Mouse (Mus musculus): ENCODE measurements around the gene Sdha. TPM values are rescaled to one million over a fixed set of nuclear protein-coding genes. Genes with fewer than 3 reads are reported as not detected.

Sdha gene
- polyA plus RNA-seq (2012; rRNA removed): 65.4 and 101 TPM in 2 replicates

GRCm38 (mm10) chr13:74349566-74350434 is at the start of gene Sdha, which contains the start of gene Ccdc127:
Gene Sdha (minus strand): TSS chr13:74350280.
Gene Ccdc127 (plus strand): TSS chr13:74350309.
- DNase-seq: peak; percentile 92
- under 1% methylated on average over 57 of the region's 57 CpGs for WGBS
- TF ChIP-seq CTCF (IDR thresholded peaks at IDR 0.05; ENCODE audit: insufficient read depth, low read length) (no peak), POLR2A (IDR thresholded peaks at IDR 0.05; ENCODE audit: borderline replicate concordance, extremely low read depth, low read depth, low read length) (peak; percentile 98)
- H3K4me3 ChIP-seq (replicated peaks; ENCODE audit: extremely low read depth, low read depth, low read length): peak within 1 kb of the TSS; percentile 72
- peaks cover 5% of the 10 kb centered on the region for H3K4me1 ChIP-seq (ENCODE audit: control insufficient read depth, insufficient read depth, low read length)

- DNase-seq: no peak
- WGBS: 17% methylated on average over 11 of the region's 11 CpGs
- no peak for TF ChIP-seq POLR2A (IDR thresholded peaks at IDR 0.05; ENCODE audit: borderline replicate concordance, extremely low read depth, low read depth, low read length)
- TF ChIP-seq CTCF (IDR thresholded peaks at IDR 0.05; ENCODE audit: insufficient read depth, low read length): no peak
- Histone ChIP-seq H3K4me1 (ENCODE audit: control insufficient read depth, insufficient read depth, low read length) (no peaks in the 10 kb centered on the region), H3K4me3 (replicated peaks; ENCODE audit: extremely low read depth, low read depth, low read length) (no peak within 1 kb of the TSS)
Observed at GRCm38 (mm10) chr13:74399298-74399839, 49.3 kb upstream of the Sdha start, which contains the start of gene Ftl1-ps1. Gene Ftl1-ps1 (plus strand): TSS chr13:74399694.

GRCm38 (mm10) chr13:74391156-74391555 is 41.1 kb upstream of the Sdha start:
- DNase-seq: no peak
- H3K4me1 ChIP-seq (ENCODE audit: control insufficient read depth, insufficient read depth, low read length): no peaks in the 10 kb centered on the region
- TF ChIP-seq CTCF (IDR thresholded peaks at IDR 0.05; ENCODE audit: insufficient read depth, low read length): no peak
- no peak for TF ChIP-seq POLR2A (IDR thresholded peaks at IDR 0.05; ENCODE audit: borderline replicate concordance, extremely low read depth, low read depth, low read length)
- no peak overlapping the region for H3K4me3 ChIP-seq (replicated peaks; ENCODE audit: extremely low read depth, low read depth, low read length)
- 61% methylated on average over 2 of the region's 2 CpGs for WGBS

- Histone ChIP-seq H3K4me3 (replicated peaks; ENCODE audit: extremely low read depth, low read depth, low read length) (peak within 1 kb of the TSS; percentile 65), H3K4me1 (ENCODE audit: control insufficient read depth, insufficient read depth, low read length) (no peaks in the 10 kb centered on the region)
- DNase-seq: peak; percentile 73
- WGBS: 2% methylated on average over 14 of the region's 14 CpGs
- peak; percentile 35; the same call in 1 of the 2 replicates for TF ChIP-seq POLR2A (IDR thresholded peaks at IDR 0.05; ENCODE audit: borderline replicate concordance, extremely low read depth, low read depth, low read length)
- TF ChIP-seq CTCF (IDR thresholded peaks at IDR 0.05; ENCODE audit: insufficient read depth, low read length): no peak
Observed at GRCm38 (mm10) chr13:74390371-74390990, 40.4 kb upstream of the Sdha start, which contains the start of gene Zfp72. Gene Zfp72 (minus strand): TSS chr13:74390836.

- Histone ChIP-seq H3K4me1 (ENCODE audit: control insufficient read depth, insufficient read depth, low read length) (no peaks in the 10 kb centered on the region), H3K4me3 (replicated peaks; ENCODE audit: extremely low read depth, low read depth, low read length) (no peak overlapping the region)
- TF ChIP-seq CTCF (IDR thresholded peaks at IDR 0.05; ENCODE audit: insufficient read depth, low read length): no peak
- TF ChIP-seq POLR2A (IDR thresholded peaks at IDR 0.05; ENCODE audit: borderline replicate concordance, extremely low read depth, low read depth, low read length): no peak
- 55% methylated on average over 6 of the region's 6 CpGs for WGBS
- DNase-seq: no peak
Observed at GRCm38 (mm10) chr13:74389730-74390129, 39.6 kb upstream of the Sdha start.

GRCm38 (mm10) chr13:74382289-74382688 is 32.2 kb upstream of the Sdha start:
- Histone ChIP-seq H3K4me1 (ENCODE audit: control insufficient read depth, insufficient read depth, low read length) (no peaks in the 10 kb centered on the region), H3K4me3 (replicated peaks; ENCODE audit: extremely low read depth, low read depth, low read length) (no peak overlapping the region)
- TF ChIP-seq POLR2A (IDR thresholded peaks at IDR 0.05; ENCODE audit: borderline replicate concordance, extremely low read depth, low read depth, low read length) (no peak), CTCF (IDR thresholded peaks at IDR 0.05; ENCODE audit: insufficient read depth, low read length) (no peak)
- DNase-seq: no peak
- WGBS: 63% methylated on average over 3 of the region's 3 CpGs

GRCm38 (mm10) chr13:74381533-74382276 is 31.6 kb upstream of the Sdha start:
- H3K4me1 ChIP-seq (ENCODE audit: control insufficient read depth, insufficient read depth, low read length): no peaks in the 10 kb centered on the region
- H3K4me3 ChIP-seq (replicated peaks; ENCODE audit: extremely low read depth, low read depth, low read length): no peak overlapping the region
- 74% methylated on average over 10 of the region's 10 CpGs for WGBS
- no peak for TF ChIP-seq CTCF (IDR thresholded peaks at IDR 0.05; ENCODE audit: insufficient read depth, low read length)
- no peak for TF ChIP-seq POLR2A (IDR thresholded peaks at IDR 0.05; ENCODE audit: borderline replicate concordance, extremely low read depth, low read depth, low read length)
- DNase-seq: no peak

- TF ChIP-seq POLR2A (IDR thresholded peaks at IDR 0.05; ENCODE audit: borderline replicate concordance, extremely low read depth, low read depth, low read length) (no peak), CTCF (IDR thresholded peaks at IDR 0.05; ENCODE audit: insufficient read depth, low read length) (no peak)
Observed at GRCm38 (mm10) chr13:74363859-74364235, 13.8 kb upstream of the Sdha start, which contains the start of gene Lrrc14b. Gene Lrrc14b (minus strand): TSS chr13:74364005.

More at GRCm38 (mm10) chr13:74363859-74364235, 13.8 kb upstream of the Sdha start, which contains the start of gene Lrrc14b:
- no peak for DNase-seq
- no peak within 1 kb of the TSS for H3K4me3 ChIP-seq (replicated peaks; ENCODE audit: extremely low read depth, low read depth, low read length)
- 30% methylated on average over 8 of the region's 8 CpGs for WGBS
- 0 out of 2 replicates have a peak, but pooled peaks cover 4% of the 10 kb centered on the region for H3K4me1 ChIP-seq (ENCODE audit: control insufficient read depth, insufficient read depth, low read length)
